Mouse (Mus musculus) lung, postnatal 0 days (tissue): ENCODE measurements around the gene Pdcd2.

Experiments used
- CTCF ChIP-seq: IDR thresholded peaks from 2 replicates; pipeline ENCODE4 v1.5.1; 2016; ENCODE audit warnings: antibody characterized with exemption, mild to moderate bottlenecking
- EP300 ChIP-seq: IDR thresholded peaks from 2 replicates; pipeline ENCODE4 v1.6.1; 2016; ENCODE audit warnings: antibody characterized with exemption, mild to moderate bottlenecking, control low read depth

- no peak for TF ChIP-seq CTCF
- TF ChIP-seq EP300: no peak
These were observed 8.8 kb upstream of the Pdcd2 start for GRCm38 (mm10) chr17:15535943-15536342.
